Mouse (Mus musculus): ENCODE measurements at regions not wholly inside any gene's neighbourhood (a gene's known extent, or its start where the extent isn't known, plus 50 kb on each side); places are given as distances from the start of the nearest gene placed in this dataset.

GRCm38 (mm10) chr16:5673372-5673960 lies 211.7 kb upstream of the Rbfox1 start:
- DNase-seq (ENCODE audit: low spot score in 2 of 2): peak in 1 of 2 experiments; percentile 21

- DNase-seq (ENCODE audit: low spot score in 2 of 2): peak in 1 of 2 experiments; percentile 28
Measured at GRCm38 (mm10) chr16:5672871-5673270, 212.3 kb upstream of the Rbfox1 start.

GRCm38 (mm10) chr16:5668403-5668967 lies 216.7 kb upstream of the Rbfox1 start:
- DNase-seq (ENCODE audit: low spot score in 2 of 2): no peak

- no peak for DNase-seq (ENCODE audit: low spot score in 2 of 2)
Measured at GRCm38 (mm10) chr16:5661918-5662317, 223.2 kb upstream of the Rbfox1 start.

- no peak for DNase-seq (ENCODE audit: low spot score in 2 of 2)
Measured at GRCm38 (mm10) chr16:5651551-5651950, 233.6 kb upstream of the Rbfox1 start.

- no peak for DNase-seq (ENCODE audit: low spot score in 2 of 2)
Measured at GRCm38 (mm10) chr16:5651002-5651401, 234.2 kb upstream of the Rbfox1 start.

- DNase-seq (ENCODE audit: low spot score in 2 of 2): no peak
Measured at GRCm38 (mm10) chr16:5639956-5640355, 245.2 kb upstream of the Rbfox1 start.

- DNase-seq (ENCODE audit: low spot score in 2 of 2): no peak
Measured at GRCm38 (mm10) chr16:5629996-5630395, 255.2 kb upstream of the Rbfox1 start.

- no peak for DNase-seq (ENCODE audit: low spot score in 2 of 2)
Measured at GRCm38 (mm10) chr16:5627910-5628309, 257.2 kb upstream of the Rbfox1 start.

GRCm38 (mm10) chr16:5627117-5627909 lies 257.8 kb upstream of the Rbfox1 start:
- DNase-seq (ENCODE audit: low spot score in 2 of 2): no peak

GRCm38 (mm10) chr16:5625159-5625558 lies 260.0 kb upstream of the Rbfox1 start:
- DNase-seq (ENCODE audit: low spot score in 2 of 2): no peak

GRCm38 (mm10) chr16:5620566-5620965 lies 264.6 kb upstream of the Rbfox1 start:
- no peak for DNase-seq (ENCODE audit: low spot score in 2 of 2)

- DNase-seq (ENCODE audit: low spot score in 2 of 2): no peak
Measured at GRCm38 (mm10) chr16:5616356-5616755, 268.8 kb upstream of the Rbfox1 start.

GRCm38 (mm10) chr16:5595359-5595758 lies 289.8 kb upstream of the Rbfox1 start:
- DNase-seq (ENCODE audit: low spot score in 2 of 2): no peak

- no peak for DNase-seq (ENCODE audit: low spot score in 2 of 2)
Measured at GRCm38 (mm10) chr16:5578333-5578732, 306.8 kb upstream of the Rbfox1 start.

- DNase-seq (ENCODE audit: low spot score in 2 of 2): no peak
Measured at GRCm38 (mm10) chr16:5572780-5573179, 312.4 kb upstream of the Rbfox1 start.

- no peak for DNase-seq (ENCODE audit: low spot score in 2 of 2)
Measured at GRCm38 (mm10) chr16:5570619-5571018, 314.5 kb upstream of the Rbfox1 start.

GRCm38 (mm10) chr16:5569101-5569500 lies 313.3 kb upstream of the Eef2kmt start:
- no peak for DNase-seq (ENCODE audit: low spot score in 2 of 2)

GRCm38 (mm10) chr16:5549026-5549425 lies 293.2 kb upstream of the Eef2kmt start:
- no peak for DNase-seq (ENCODE audit: low spot score in 2 of 2)

GRCm38 (mm10) chr16:5548602-5549001 lies 292.8 kb upstream of the Eef2kmt start:
- DNase-seq (ENCODE audit: low spot score in 2 of 2): no peak

GRCm38 (mm10) chr16:5546808-5547207 lies 291.0 kb upstream of the Eef2kmt start:
- DNase-seq (ENCODE audit: low spot score in 2 of 2): no peak

- no peak for DNase-seq (ENCODE audit: low spot score in 2 of 2)
Measured at GRCm38 (mm10) chr16:5545801-5546200, 290.0 kb upstream of the Eef2kmt start.

GRCm38 (mm10) chr16:5544436-5544835 lies 288.7 kb upstream of the Eef2kmt start:
- DNase-seq (ENCODE audit: low spot score in 2 of 2): no peak

Data from urinary bladder, postnatal 36 days (tissue).